Mouse (Mus musculus): ENCODE measurements around the gene Wnt1. TPM values are rescaled to one million over a fixed set of nuclear protein-coding genes. Genes with fewer than 3 reads are reported as not detected.
"Not testable (repeated sequence)": the region's sequence is repeated elsewhere in the genome, so short reads cannot be mapped to it uniquely, and the experiment has no call there.

Gene Wnt1
- polyA plus RNA-seq, 1 experiment from 2014 or later, result 0.10 TPM

- Histone ChIP-seq H3K9ac (ENCODE audit: low read depth, low read length) (no peak overlapping the region), H3K4me1 (ENCODE audit: control insufficient read depth, insufficient read depth, low read length) (peaks cover 20% of the 10 kb centered on the region), H3K27me3 (replicated peaks; ENCODE audit: control insufficient read depth, insufficient read depth, low read length) (peaks cover 89% of the 10 kb centered on the region), H3K4me3 (ENCODE audit: low read depth, low read length) (peak overlapping the region; percentile 48), H3K36me3 (ENCODE audit: control insufficient read depth, insufficient read depth, low read length) (no peaks in the 10 kb centered on the region), H3K9me3 (ENCODE audit: control insufficient read depth, low read length) (no peaks in the 10 kb centered on the region), H3K27ac (replicated peaks; ENCODE audit: low read depth, low read length) (no peak overlapping the region), H3K4me2 (ENCODE audit: low read depth, low read length) (peak overlapping the region; percentile 75)
- 8% methylated on average over 20 of the region's 30 CpGs for WGBS
- ATAC-seq (ENCODE audit: low read depth) (no peak), DNase-seq (ENCODE audit: low spot score) (no peak)
Measured at GRCm38 (mm10) chr15:98806071-98806808, 16.6 kb downstream of the Wnt1 start.

GRCm38 (mm10) chr15:98806809-98807770, 17.4 kb downstream of the Wnt1 start:
- Histone ChIP-seq H3K27ac (replicated peaks; ENCODE audit: low read depth, low read length) (no peak overlapping the region), H3K36me3 (ENCODE audit: control insufficient read depth, insufficient read depth, low read length) (no peaks in the 10 kb centered on the region), H3K4me3 (ENCODE audit: low read depth, low read length) (peak overlapping the region; percentile 48), H3K4me2 (ENCODE audit: low read depth, low read length) (peak overlapping the region; percentile 75), H3K4me1 (ENCODE audit: control insufficient read depth, insufficient read depth, low read length) (peaks cover 20% of the 10 kb centered on the region), H3K27me3 (replicated peaks; ENCODE audit: control insufficient read depth, insufficient read depth, low read length) (peaks cover 80% of the 10 kb centered on the region), H3K9me3 (ENCODE audit: control insufficient read depth, low read length) (no peaks in the 10 kb centered on the region), H3K9ac (ENCODE audit: low read depth, low read length) (peak overlapping the region; percentile 54; the same call in 1 of the 2 replicates)
- 0 out of 2 replicates have a peak, but pooled peaks have one; percentile 17 for ATAC-seq (ENCODE audit: low read depth)
- DNase-seq (ENCODE audit: low spot score), result no peak
- under 1% methylated on average over 36 of the region's 58 CpGs for WGBS

- ATAC-seq (ENCODE audit: low read depth), result 0 out of 2 replicates have a peak, but pooled peaks have one; percentile 20
- H3K27me3 ChIP-seq (replicated peaks; ENCODE audit: control insufficient read depth, insufficient read depth, low read length), result peaks cover 70% of the 10 kb centered on the region
- peaks cover 8% of the 10 kb centered on the region for H3K36me3 ChIP-seq (ENCODE audit: control insufficient read depth, insufficient read depth, low read length)
- H3K4me2 ChIP-seq (ENCODE audit: low read depth, low read length), result peak overlapping the region; percentile 75
- DNase-seq (ENCODE audit: low spot score), result peak; percentile 41
- no peak overlapping the region for H3K27ac ChIP-seq (replicated peaks; ENCODE audit: low read depth, low read length)
- no peaks in the 10 kb centered on the region for H3K9me3 ChIP-seq (ENCODE audit: control insufficient read depth, low read length)
- H3K4me3 ChIP-seq (ENCODE audit: low read depth, low read length), result peak overlapping the region; percentile 48
- H3K9ac ChIP-seq (ENCODE audit: low read depth, low read length), result peak overlapping the region; percentile 54
- peaks cover 20% of the 10 kb centered on the region for H3K4me1 ChIP-seq (ENCODE audit: control insufficient read depth, insufficient read depth, low read length)
- 3% methylated on average over 14 of the region's 34 CpGs for WGBS
Measured at GRCm38 (mm10) chr15:98807895-98808650, 18.4 kb downstream of the Wnt1 start.

- Histone ChIP-seq H3K4me3 (ENCODE audit: low read depth, low read length) (peak overlapping the region; percentile 48), H3K4me2 (ENCODE audit: low read depth, low read length) (peak overlapping the region; percentile 75; the same call in 1 of the 2 replicates), H3K27me3 (replicated peaks; ENCODE audit: control insufficient read depth, insufficient read depth, low read length) (peaks cover 64% of the 10 kb centered on the region), H3K36me3 (ENCODE audit: control insufficient read depth, insufficient read depth, low read length) (peaks cover 13% of the 10 kb centered on the region), H3K9ac (ENCODE audit: low read depth, low read length) (0 out of 2 replicates have a peak overlapping the region, but pooled peaks have one; percentile 22), H3K27ac (replicated peaks; ENCODE audit: low read depth, low read length) (no peak overlapping the region), H3K9me3 (ENCODE audit: control insufficient read depth, low read length) (no peaks in the 10 kb centered on the region), H3K4me1 (ENCODE audit: control insufficient read depth, insufficient read depth, low read length) (peaks cover 20% of the 10 kb centered on the region)
- 20% methylated on average over 6 of the region's 6 CpGs for WGBS
- ATAC-seq (ENCODE audit: low read depth) (no peak), DNase-seq (ENCODE audit: low spot score) (no peak)
Measured at GRCm38 (mm10) chr15:98808651-98809134, 19.0 kb downstream of the Wnt1 start.

GRCm38 (mm10) chr15:98809390-98809789, 19.7 kb downstream of the Wnt1 start, which contains the start of gene Ddn:
TSS of gene Ddn (minus strand) at chr15:98809490.
- ATAC-seq (ENCODE audit: low read depth) (no peak), DNase-seq (ENCODE audit: low spot score) (no peak)
- WGBS, result 38% methylated on average over 3 of the region's 3 CpGs
- Histone ChIP-seq H3K4me2 (ENCODE audit: low read depth, low read length) (peak within 1 kb of the TSS; percentile 75), H3K4me1 (ENCODE audit: control insufficient read depth, insufficient read depth, low read length) (peaks cover 20% of the 10 kb centered on the region), H3K4me3 (ENCODE audit: low read depth, low read length) (peak within 1 kb of the TSS; percentile 48), H3K36me3 (ENCODE audit: control insufficient read depth, insufficient read depth, low read length) (peaks cover 18% of the 10 kb centered on the region), H3K27ac (replicated peaks; ENCODE audit: low read depth, low read length) (no peak within 1 kb of the TSS), H3K9me3 (ENCODE audit: control insufficient read depth, low read length) (no peaks in the 10 kb centered on the region), H3K27me3 (replicated peaks; ENCODE audit: control insufficient read depth, insufficient read depth, low read length) (peaks cover 57% of the 10 kb centered on the region), H3K9ac (ENCODE audit: low read depth, low read length) (peak within 1 kb of the TSS; percentile 22; the same call in 1 of the 2 replicates)

GRCm38 (mm10) chr15:98810212-98810611, 20.6 kb downstream of the Wnt1 start:
- WGBS, result 71% methylated on average over 6 of the region's 6 CpGs

GRCm38 (mm10) chr15:98812741-98813424, 23.2 kb downstream of the Wnt1 start:
- DNase-seq (ENCODE audit: low spot score) (no peak), ATAC-seq (ENCODE audit: low read depth) (no peak)
- 87% methylated on average over 15 of the region's 20 CpGs for WGBS
- Histone ChIP-seq H3K4me3 (ENCODE audit: low read depth, low read length) (no peak overlapping the region), H3K4me2 (ENCODE audit: low read depth, low read length) (no peak overlapping the region), H3K9ac (ENCODE audit: low read depth, low read length) (no peak overlapping the region), H3K36me3 (ENCODE audit: control insufficient read depth, insufficient read depth, low read length) (peaks cover 39% of the 10 kb centered on the region), H3K27me3 (replicated peaks; ENCODE audit: control insufficient read depth, insufficient read depth, low read length) (peaks cover 22% of the 10 kb centered on the region), H3K9me3 (ENCODE audit: control insufficient read depth, low read length) (no peaks in the 10 kb centered on the region), H3K4me1 (ENCODE audit: control insufficient read depth, insufficient read depth, low read length) (peaks cover 7% of the 10 kb centered on the region; the same call in 1 of the 2 replicates), H3K27ac (replicated peaks; ENCODE audit: low read depth, low read length) (no peak overlapping the region)

More at GRCm38 (mm10) chr15:98810212-98810611, 20.6 kb downstream of the Wnt1 start:
- H3K36me3 ChIP-seq (ENCODE audit: control insufficient read depth, insufficient read depth, low read length), result peaks cover 26% of the 10 kb centered on the region
- not testable (repeated sequence) for H3K27ac ChIP-seq (replicated peaks; ENCODE audit: low read depth, low read length); H3K4me3 ChIP-seq (ENCODE audit: low read depth, low read length); H3K9me3 ChIP-seq (ENCODE audit: control insufficient read depth, low read length); ATAC-seq (ENCODE audit: low read depth); H3K9ac ChIP-seq (ENCODE audit: low read depth, low read length); H3K4me2 ChIP-seq (ENCODE audit: low read depth, low read length); DNase-seq (ENCODE audit: low spot score)
- H3K27me3 ChIP-seq (replicated peaks; ENCODE audit: control insufficient read depth, insufficient read depth, low read length), result peaks cover 49% of the 10 kb centered on the region
- H3K4me1 ChIP-seq (ENCODE audit: control insufficient read depth, insufficient read depth, low read length), result peaks cover 20% of the 10 kb centered on the region

All from embryonic facial prominence, embryonic 14.5 days (tissue).